Comparison of ENCODE assay signal across 11 mouse cellular contexts in genomic region chr12:106020063-106020462, GRCm38 (mm10). TPM values are rescaled to one million over a fixed set of nuclear protein-coding genes. Genes with fewer than 3 reads are reported as not detected.
A peak's percentile ranks its signal among the peaks of the same experiment; 100 is the strongest.
DNase-seq lines count a peak whose midpoint lies in the region; ATAC-seq and TF ChIP-seq lines count a peak whose summit lies in the region.
"Had no signal": no experiment of that assay in that cellular context is flagged by ENCODE, and none has a peak within 500 bp of the region (broad histone marks: within the 10 kb centered on the region; RNA-seq: fewer than 3 reads in every experiment).

No protein-coding gene starts in this region.

- peak; percentile 90 for ATAC-seq in forebrain, embryonic 16.5 days

- peaks cover 13% of the 10 kb centered on the region for H3K4me1 ChIP-seq in forebrain, embryonic 16.5 days (replicated peaks; ENCODE audit: control insufficient read depth, insufficient read depth, low read length)
- H3K4me1 ChIP-seq: midbrain, embryonic 10.5 days had no signal

- TF ChIP-seq CTCF in left cerebral cortex, adult 2 months (IDR thresholded peaks at IDR 0.05), result no peak

- 44% methylated on average over 4 of the region's 4 CpGs for WGBS in forebrain, embryonic 16.5 days

- no peak overlapping the region for H3K4me2 ChIP-seq in forebrain, embryonic 16.5 days (ENCODE audit: low read length)

- H3K27me3 ChIP-seq in forebrain, embryonic 16.5 days (replicated peaks; ENCODE audit: control insufficient read depth, insufficient read depth, low read length), result no peaks in the 10 kb centered on the region

- no peaks in the 10 kb centered on the region for H3K36me3 ChIP-seq in forebrain, embryonic 16.5 days (ENCODE audit: control insufficient read depth, insufficient read depth)

- no peak overlapping the region; the same call in 1 of the 2 replicates for H3K9ac ChIP-seq in forebrain, embryonic 16.5 days (replicated peaks; ENCODE audit: low read depth, low read length)

- DNase-seq in left cerebral cortex, postnatal 4 days, result peak; percentile 91
- DNase-seq in left cerebral cortex, adult 2 months (ENCODE audit: extremely low spot score in 1 of 2, low spot score in 2 of 2), result no peak
- DNase-seq in cerebellum, adult 18-20 months, result peak; percentile 93 to 96
- DNase-seq in layer of hippocampus, postnatal 36 days, result peak; percentile 75 to 77
- no peak for DNase-seq in thymus, postnatal 36 days
- DNase-seq in right cerebral cortex, postnatal 36 days (ENCODE audit: low spot score in 2 of 2), result no peak
- DNase-seq: gastrocnemius, postnatal 14 days; kidney, adult 18-20 months; retina, postnatal 1 day had no signal

- no peaks in the 10 kb centered on the region for H3K9me3 ChIP-seq in forebrain, embryonic 16.5 days (ENCODE audit: control insufficient read depth, low read length)
- H3K9me3 ChIP-seq: midbrain, embryonic 10.5 days had no signal

- H3K27ac ChIP-seq in left cerebral cortex, adult 2 months, result no peak overlapping the region
- peak overlapping the region; percentile 90 for H3K27ac ChIP-seq in forebrain, embryonic 16.5 days (ENCODE audit: low read length)
- H3K27ac ChIP-seq: midbrain, embryonic 10.5 days had no signal

- no peak overlapping the region for H3K4me3 ChIP-seq in left cerebral cortex, adult 2 months
- no peak overlapping the region for H3K4me3 ChIP-seq in forebrain, embryonic 16.5 days (replicated peaks; ENCODE audit: low read length)
- H3K4me3 ChIP-seq: midbrain, embryonic 10.5 days had no signal

- intact Hi-C loops in left cerebral cortex, postnatal 4 days (cut with DNase I), result no loop called here
- intact Hi-C loops in left cerebral cortex, adult 2 months (cut with DNase I), result no loop called here

RNA-seq across cellular contexts. Expression of gene Vrk1, which starts 10.0 kb away (rescaled TPM):
- 10 to 100 TPM; 22.7 to 24.9 TPM for total RNA-seq in left cerebral cortex, postnatal 4 days (2021)
- total RNA-seq in left cerebral cortex, adult 2 months (2021), result 10 to 100 TPM; 12.9 to 13.0 TPM
- 68.3 and 80.2 TPM in 2 replicates for polyA plus RNA-seq in forebrain, embryonic 16.5 days (2015; fragmentation: Nextera tagmentation; extraction: Ambion mirVana)
- 10 to 100 TPM; 14.9 to 17.3 TPM for total RNA-seq in layer of hippocampus, postnatal 36 days (2021)

Comparison
In these comparisons a context has a peak if more than half of its experiments do, and no peak if none do; other contexts are left out.
1. DNase-seq: peak in left cerebral cortex, postnatal 4 days (single experiment), cerebellum, adult 18-20 months (2 of 2) and layer of hippocampus, postnatal 36 days (2 of 2); none in left cerebral cortex, adult 2 months (0 of 2), thymus, postnatal 36 days (0 of 2) and right cerebral cortex, postnatal 36 days (0 of 2).